Mouse (Mus musculus) testis, adult 2 months (tissue): Measurements from ENCODE around the gene Lrrc36.

Experiments
- CTCF ChIP-seq: fragments of 200-500 bp; IDR thresholded peaks from 2 replicates; pipeline ENCODE4 v1.5.1; 2012; ENCODE audit warnings: low read depth, mild to moderate bottlenecking, inconsistent platforms, low read length, moderate library complexity; ENCODE audit not compliant: control insufficient read depth, insufficient read depth, insufficient replicate concordance
- POLR2A ChIP-seq: fragments of 200-500 bp; IDR thresholded peaks from 2 replicates; pipeline ENCODE4 v1.6.1; 2012; ENCODE audit warnings: low read depth, mild to moderate bottlenecking, inconsistent platforms, low read length, moderate library complexity; ENCODE audit not compliant: control insufficient read depth

DNA sequence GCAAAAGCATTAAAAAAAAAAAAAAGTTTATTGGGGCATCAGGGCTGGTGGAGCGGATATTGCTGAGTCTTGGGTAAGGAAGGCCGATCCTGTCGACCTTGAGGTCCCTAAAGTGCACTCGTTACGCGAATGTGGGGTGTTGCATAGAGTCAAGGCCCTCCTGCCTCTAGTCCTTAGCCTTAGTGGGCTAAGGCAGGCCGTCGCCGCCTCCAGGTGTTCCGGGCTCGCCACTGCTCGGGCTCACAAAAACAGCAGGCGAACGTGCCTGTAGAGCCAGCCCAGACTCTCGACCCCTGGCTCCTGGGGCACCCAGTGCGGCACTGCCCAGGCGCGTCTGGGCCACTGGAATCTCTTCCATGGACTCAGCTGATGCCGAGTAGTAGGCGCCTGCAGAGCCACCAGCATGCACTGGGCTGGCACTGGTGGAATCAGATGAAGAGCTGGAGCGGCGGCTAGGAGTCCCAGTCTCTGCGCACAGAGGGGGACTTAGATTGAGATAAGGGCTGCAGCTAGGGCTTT, 59.1 kb downstream of the Lrrc36 start:
- TF ChIP-seq CTCF (no peak), POLR2A (no peak)
